Mouse (Mus musculus): ENCODE results near the gene Crebl2.

- TF ChIP-seq GATA1 (IDR thresholded peaks at IDR 0.05; ENCODE audit: borderline replicate concordance, low read length) (no peak), FLI1 (IDR thresholded peaks at IDR 0.05; ENCODE audit: low read length) (no peak)
These were observed 56.5 kb downstream of the Crebl2 start for GRCm38 (mm10) chr6:134886475-134886874.
